In the genomic region with DNA sequence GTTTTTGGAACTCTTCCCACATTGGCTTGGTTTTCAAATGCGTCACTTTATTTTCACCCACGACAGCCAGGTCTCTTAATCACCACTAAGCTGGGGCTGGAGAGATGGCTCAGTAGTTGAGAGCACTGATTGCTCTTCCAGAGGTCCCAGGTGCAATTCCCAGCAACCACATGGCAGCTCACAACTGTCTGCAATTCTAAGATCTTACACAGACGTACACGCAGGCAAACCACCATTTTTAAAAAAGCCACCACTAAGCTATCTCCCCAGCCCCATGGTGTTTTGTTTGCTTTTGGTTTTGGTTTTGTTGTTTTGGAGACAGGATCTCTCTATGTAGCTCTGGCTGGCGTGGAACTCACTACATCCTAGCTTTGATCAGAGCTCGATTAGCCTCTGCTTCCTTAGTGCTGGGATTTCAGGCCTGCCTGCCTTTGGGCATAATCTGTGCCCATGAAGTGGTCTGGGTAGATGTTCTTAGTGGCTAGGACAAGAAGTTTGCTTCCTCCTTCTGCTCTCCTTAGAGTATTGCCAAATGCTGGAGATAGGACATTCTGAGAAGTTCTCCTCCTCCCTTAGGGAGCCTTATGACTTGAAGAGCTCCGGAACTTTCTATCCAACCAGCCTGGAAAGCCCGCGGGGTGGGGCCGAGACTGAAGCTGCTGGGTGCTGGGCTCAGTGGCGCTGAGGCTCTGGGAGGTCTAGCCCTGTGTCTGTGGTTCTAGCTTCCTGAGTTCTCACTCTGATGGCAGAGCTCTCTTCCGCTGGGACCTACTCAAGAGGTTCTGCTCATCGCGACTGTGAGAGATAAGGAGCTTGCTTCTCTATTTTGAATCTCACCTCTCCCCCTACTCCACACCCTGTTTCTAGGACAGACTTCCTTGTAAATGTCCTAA, we compare ENCODE assay signal across 9 mouse cellular contexts. TPM values are rescaled to one million over a fixed set of nuclear protein-coding genes. Genes with fewer than 3 reads are reported as not detected.
DNase-seq lines count a peak whose midpoint lies in the region; ATAC-seq lines count a peak whose summit lies in the region.
"Had no signal": no experiment of that assay in that cellular context is flagged by ENCODE, and none has a peak within 500 bp of the region (broad histone marks: within the 10 kb centered on the region; RNA-seq: fewer than 3 reads in every experiment).

No protein-coding gene starts in this region.

- intact Hi-C loops in gastrocnemius, postnatal 36 days (cut with DNase I): loop anchor here (5.0 kb wide), 1 partner anchor 72 kb away; no protein-coding TSS in a partner anchor

- peak; percentile 94 for ATAC-seq in hematopoietic stem cell, adult 5-6 weeks (replicated peaks in 1 of 2; ENCODE audit: insufficient read depth in 1 of 2, low FRiP score in 2 of 2, low TSS enrichment in 1 of 2, low read depth in 1 of 2, poor library complexity in 2 of 2, severe bottlenecking in 2 of 2)
- peak; percentile 92 for ATAC-seq in megakaryocyte progenitor cell, adult 5-6 weeks (replicated peaks; ENCODE audit: poor library complexity)
- no peak for ATAC-seq in cerebellum, adult (ENCODE audit: insufficient number of reproducible peaks, low FRiP score, low TSS enrichment)
- ATAC-seq: Patski had no signal

- peak; percentile 20 to 25 for DNase-seq in right cerebral cortex, postnatal 10 days (ENCODE audit: low spot score in 2 of 2)
- no peak for DNase-seq in right cerebral cortex, postnatal 14 days
- DNase-seq in thymus, postnatal 4 days: peak; percentile 77
- no peak for DNase-seq in gastrocnemius, postnatal 36 days
- DNase-seq in urinary bladder, postnatal 14 days (ENCODE audit: low spot score): no peak

RNA-seq across cellular contexts. Expression of gene Phf20, which starts 6.0 kb away (rescaled TPM):
- total RNA-seq in hematopoietic stem cell, adult 5-6 weeks (2017): 65.4 and 111 TPM in 2 replicates
- 42.8 and 46.8 TPM in 2 replicates for total RNA-seq in megakaryocyte progenitor cell, adult 5-6 weeks (2015)
- total RNA-seq in megakaryocyte progenitor cell, adult 5-6 weeks (2017): 53.8 and 61.2 TPM in 2 replicates
- total RNA-seq in gastrocnemius, postnatal 36 days (2021): 10 to 100 TPM; 22.4 to 22.8 TPM

RNA-seq across cellular contexts. Expression of gene Rbm39, which starts 10.2 kb away (rescaled TPM):
- total RNA-seq in hematopoietic stem cell, adult 5-6 weeks (2017): 988 and 1,114 TPM in 2 replicates
- total RNA-seq in megakaryocyte progenitor cell, adult 5-6 weeks (2015): 515 and 549 TPM in 2 replicates
- 502 and 605 TPM in 2 replicates for total RNA-seq in megakaryocyte progenitor cell, adult 5-6 weeks (2017)
- 100 to 1,000 TPM in 1 of 2 experiments, 10 to 100 TPM in 1; 88.5 to 107 TPM for total RNA-seq in gastrocnemius, postnatal 36 days (2021)

RNA-seq across cellular contexts. Expression of gene Nfs1, which starts 46.3 kb away (rescaled TPM):
- 32.7 and 37.4 TPM in 2 replicates for total RNA-seq in hematopoietic stem cell, adult 5-6 weeks (2017)
- 54.3 and 71.4 TPM in 2 replicates for total RNA-seq in megakaryocyte progenitor cell, adult 5-6 weeks (2015)
- total RNA-seq in megakaryocyte progenitor cell, adult 5-6 weeks (2017): 32.4 and 35.0 TPM in 2 replicates
- total RNA-seq in gastrocnemius, postnatal 36 days (2021): 10 to 100 TPM; 70.8 to 77.4 TPM

RNA-seq across cellular contexts. Expression of gene Romo1, which starts 46.4 kb away (rescaled TPM):
- total RNA-seq in hematopoietic stem cell, adult 5-6 weeks (2017): 10.6 and 18.3 TPM in 2 replicates
- 104 and 134 TPM in 2 replicates for total RNA-seq in megakaryocyte progenitor cell, adult 5-6 weeks (2015)
- total RNA-seq in megakaryocyte progenitor cell, adult 5-6 weeks (2017): 13.2 and 27.2 TPM in 2 replicates
- total RNA-seq in gastrocnemius, postnatal 36 days (2021): 100 to 1,000 TPM; 196 to 210 TPM

Comparison
In these comparisons a context has a peak if more than half of its experiments do, and no peak if none do; other contexts are left out.
1. DNase-seq: peak in right cerebral cortex, postnatal 10 days (2 of 2) and thymus, postnatal 4 days (single experiment); none in right cerebral cortex, postnatal 14 days (single experiment), gastrocnemius, postnatal 36 days (0 of 2) and urinary bladder, postnatal 14 days (single experiment).